Mouse (Mus musculus) adrenal gland, postnatal 25 days (tissue): ENCODE data around the gene Klk10. TPM values are rescaled to one million over a fixed set of nuclear protein-coding genes. Genes with fewer than 3 reads are reported as not detected.

Experiments used
- DNase-seq: peaks from one replicate; pipeline ENCODE4 v3.0.0; 2021; ENCODE audit warnings: mixed read lengths
- long read RNA-seq: library from polyadenylated mRNA; stranded (forward); transcript quantifications from one replicate; pipeline ENCODE4 v2.0.0, GENCODE M21; 2021
- total RNA-seq: library from RNA; stranded (reverse); gene quantifications from 2 replicates; pipeline ENCODE4 v1.2.3, GENCODE M21; 2021

Klk10 gene
- total RNA-seq: not detected in 2 replicates
- long read RNA-seq, partial matches to known transcripts: 1 of 1 reads
- long read RNA-seq, other reads (novel, unspliced or antisense): 0 of 1 reads

GRCm38 (mm10) chr7:43780746-43781145, at the start of gene Klk10:
Gene Klk10 (plus strand): TSS chr7:43781035.
- no peak for DNase-seq

DNA sequence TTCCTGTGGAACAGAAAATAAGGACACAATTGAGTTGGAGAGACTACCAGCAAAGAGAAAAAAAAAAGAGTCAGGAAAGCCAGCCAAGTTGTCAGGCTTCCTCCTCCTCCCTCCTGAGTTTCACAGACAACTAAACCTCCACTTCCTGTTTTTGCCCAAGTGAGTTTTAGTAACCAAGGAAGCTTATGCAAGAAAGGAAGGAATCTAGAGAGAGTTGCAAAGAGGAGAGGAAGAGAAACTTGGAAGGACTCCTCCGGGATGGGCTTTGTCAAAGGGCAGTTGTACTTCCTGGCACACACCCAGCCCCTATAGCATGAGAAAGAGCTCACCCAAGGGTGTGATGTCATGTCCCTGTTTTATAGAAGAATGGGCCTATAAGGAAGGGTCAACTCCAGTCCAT, 33.0 kb upstream of the Klk10 start:
- DNase-seq: no peak

- no peak for DNase-seq
Observed at GRCm38 (mm10) chr7:43752806-43753205, 28.0 kb upstream of the Klk10 start.

- DNase-seq: no peak
Observed at GRCm38 (mm10) chr7:43766484-43766883, 14.4 kb upstream of the Klk10 start.

- no peak for DNase-seq
Observed at GRCm38 (mm10) chr7:43768597-43768996, 12.2 kb upstream of the Klk10 start, which contains the start of gene Klk12. Gene Klk12 (plus strand): TSS chr7:43768897.

- no peak for DNase-seq
Observed at GRCm38 (mm10) chr7:43769636-43770035, 11.2 kb upstream of the Klk10 start.

DNA sequence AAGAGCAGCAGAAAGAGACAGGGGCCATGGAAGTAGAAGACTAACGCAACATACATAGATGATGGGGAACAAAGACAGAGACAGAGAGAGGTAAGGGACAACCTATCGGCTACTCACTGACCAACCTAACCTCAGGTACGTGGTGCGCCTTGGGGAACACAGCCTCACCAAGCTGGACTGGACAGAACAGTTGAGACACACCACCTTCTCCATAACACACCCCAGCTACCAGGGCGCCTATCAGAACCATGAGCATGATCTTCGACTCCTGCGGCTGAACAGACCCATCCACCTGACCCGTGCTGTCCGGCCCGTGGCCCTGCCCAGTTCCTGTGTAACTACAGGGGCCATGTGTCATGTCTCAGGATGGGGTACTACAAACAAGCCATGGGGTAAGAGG, 10.1 kb upstream of the Klk10 start:
- DNase-seq: no peak

GRCm38 (mm10) chr7:43771916-43772315, 8.9 kb upstream of the Klk10 start:
- DNase-seq: no peak

GRCm38 (mm10) chr7:43772901-43773300, 7.9 kb upstream of the Klk10 start:
- no peak for DNase-seq

- no peak for DNase-seq
Observed at GRCm38 (mm10) chr7:43774364-43774763, 6.5 kb upstream of the Klk10 start, which contains the start of gene Klk11. Gene Klk11 (plus strand): TSS chr7:43774604.

GRCm38 (mm10) chr7:43774802-43775201, 6.0 kb upstream of the Klk10 start:
- DNase-seq: no peak

DNA sequence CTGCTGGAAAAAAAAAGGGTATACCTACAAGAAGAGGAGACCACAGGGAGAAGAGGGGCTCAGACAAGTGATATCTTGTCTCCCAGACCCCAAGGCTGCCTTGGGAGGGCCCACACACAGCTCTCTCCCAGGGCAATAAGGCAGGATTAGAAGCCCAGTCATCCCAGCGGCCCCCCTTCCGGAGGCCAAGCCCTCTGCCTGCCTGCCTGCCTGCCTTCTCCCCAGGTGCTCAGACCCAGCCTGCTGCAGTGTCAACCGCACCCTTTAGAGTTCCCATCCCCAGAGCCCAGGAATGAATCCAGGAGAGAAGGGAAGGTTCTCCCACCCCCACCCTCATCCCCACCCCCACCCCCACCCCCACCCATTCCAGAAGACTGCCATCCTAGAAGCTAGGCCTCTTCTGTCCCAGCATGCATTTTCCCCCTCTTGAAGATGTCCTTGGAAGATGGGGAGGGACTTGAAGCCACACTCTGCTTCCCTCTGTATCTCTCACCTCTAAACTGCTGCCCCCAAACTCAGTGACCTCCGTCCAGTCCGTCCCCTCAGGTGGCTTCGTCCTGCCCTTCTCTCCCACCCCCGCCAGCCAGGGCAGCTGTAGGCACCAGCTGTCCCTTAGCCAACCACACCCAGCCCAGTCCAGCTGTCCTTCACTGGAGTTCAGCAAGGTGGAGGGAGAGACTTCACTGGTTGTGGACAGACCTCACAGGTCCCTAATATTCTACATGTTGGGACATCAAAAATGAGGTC, 5.4 kb upstream of the Klk10 start:
- no peak for DNase-seq

DNA sequence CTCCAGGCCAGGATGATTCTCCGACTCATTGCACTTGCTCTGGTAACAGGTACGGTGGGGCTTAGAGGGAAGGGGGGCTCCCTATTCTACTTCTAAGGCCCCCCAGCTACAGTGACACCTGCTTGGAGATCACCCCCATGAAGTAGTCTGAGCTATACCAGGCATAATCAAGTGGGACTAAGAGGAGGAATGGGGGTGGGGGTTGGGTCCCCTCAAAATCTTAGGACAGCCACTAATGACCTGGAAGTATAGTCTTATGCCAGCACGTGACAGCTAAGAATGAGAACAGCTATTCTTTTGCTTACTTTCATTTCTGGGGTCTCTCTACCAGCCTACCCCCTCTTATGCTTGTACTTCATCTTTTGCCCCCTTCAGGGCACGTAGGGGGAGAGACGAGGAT, 4.3 kb upstream of the Klk10 start:
- no peak for DNase-seq

GRCm38 (mm10) chr7:43777423-43777822, 3.4 kb upstream of the Klk10 start:
- DNase-seq: no peak

DNA sequence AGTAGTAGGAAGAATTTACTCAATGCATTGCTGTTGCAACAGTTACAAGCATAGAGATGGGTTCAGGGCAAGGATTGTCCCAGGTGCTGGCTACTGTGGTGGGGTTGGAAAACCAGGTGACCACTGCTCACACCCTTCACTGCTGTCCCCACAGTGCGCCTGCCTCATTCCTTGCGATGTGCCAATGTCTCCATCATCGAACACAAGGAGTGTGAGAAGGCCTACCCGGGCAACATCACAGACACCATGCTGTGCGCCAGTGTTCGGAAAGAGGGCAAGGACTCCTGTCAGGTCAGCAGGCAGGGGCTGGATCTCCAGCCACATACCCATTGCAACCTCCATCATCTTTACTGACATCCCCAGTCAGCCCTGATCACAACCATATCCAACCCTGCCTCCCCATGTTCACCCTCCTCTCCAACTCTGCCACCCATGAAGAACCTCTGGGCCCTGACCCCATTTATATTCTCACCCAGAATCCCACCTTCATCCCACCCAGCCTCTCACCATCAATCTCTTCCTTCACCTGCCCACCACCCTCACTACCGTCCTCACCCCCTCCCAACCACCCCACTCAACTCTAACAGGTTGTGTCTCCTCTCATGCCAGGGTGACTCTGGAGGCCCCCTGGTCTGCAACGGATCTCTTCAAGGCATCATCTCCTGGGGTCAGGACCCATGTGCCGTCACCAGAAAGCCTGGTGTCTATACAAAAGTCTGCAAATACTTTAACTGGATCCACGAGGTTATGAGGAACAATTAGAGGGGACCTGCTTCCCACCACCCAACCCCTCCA, 2.5 kb upstream of the Klk10 start:
- DNase-seq: no peak

- no peak for DNase-seq
Observed at GRCm38 (mm10) chr7:43780241-43780640, 594 bp upstream of the Klk10 start.

DNA sequence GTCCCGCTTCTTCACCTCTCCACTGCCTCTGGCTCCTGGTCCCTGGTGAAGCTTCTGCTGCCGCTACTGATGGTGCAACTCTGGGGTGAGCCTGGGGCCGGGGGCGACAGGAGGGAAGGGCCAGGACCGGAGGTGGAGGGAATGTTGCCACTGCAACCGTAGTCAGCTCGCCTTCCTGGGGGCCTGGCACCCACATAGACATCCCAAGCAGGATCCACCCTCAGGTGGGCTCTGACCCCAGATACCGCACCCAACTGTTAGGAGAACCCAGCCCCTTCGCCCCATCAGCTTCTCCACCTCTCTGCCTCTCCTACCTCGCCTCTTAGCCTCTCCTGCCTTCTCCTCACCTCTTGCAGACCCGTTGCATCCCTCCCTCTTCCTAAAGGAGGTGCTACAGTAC, 706 bp downstream of the Klk10 start:
- DNase-seq: no peak

- peak; percentile 78 for DNase-seq
Observed at GRCm38 (mm10) chr7:43782275-43783265, 1.7 kb downstream of the Klk10 start.

GRCm38 (mm10) chr7:43785286-43785685, 4.5 kb downstream of the Klk10 start:
- DNase-seq: peak; percentile 37

DNA sequence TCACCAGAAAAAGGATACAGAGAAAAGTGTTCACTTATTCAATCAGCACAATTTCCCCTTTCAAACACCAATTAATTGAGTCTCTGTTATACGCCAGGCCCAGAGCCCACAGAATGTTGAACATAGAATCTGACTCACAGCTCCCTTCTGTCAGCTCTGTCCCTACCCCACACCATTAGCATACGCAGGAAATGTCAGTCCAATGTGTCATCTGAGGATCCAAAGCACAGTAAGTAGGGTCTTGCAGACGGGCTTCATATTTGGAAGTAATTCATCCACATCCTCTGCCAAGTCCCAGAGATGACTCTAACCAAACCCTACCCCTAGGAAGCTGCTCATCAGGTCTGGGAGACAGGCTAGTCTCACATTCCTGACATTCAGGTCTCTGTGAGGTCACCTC, 7.3 kb downstream of the Klk10 start:
- no peak for DNase-seq

GRCm38 (mm10) chr7:43789295-43789694, 8.5 kb downstream of the Klk10 start:
- DNase-seq: no peak

GRCm38 (mm10) chr7:43791591-43791990, 10.8 kb downstream of the Klk10 start, which contains the start of gene Klk9:
Gene Klk9 (plus strand): TSS chr7:43791891.
- DNase-seq: no peak
